Mouse (Mus musculus) G1E (cell line): ENCODE measurements around the gene Drap1. TPM values are rescaled to one million over a fixed set of nuclear protein-coding genes. Genes with fewer than 3 reads are reported as not detected.

Source experiments
- ATAC-seq: 2 replicates; pipeline ENCODE4 v1.8.0; 2016; ENCODE audit warnings: mild to moderate bottlenecking; ENCODE audit not compliant: insufficient number of reproducible peaks, poor library complexity, low FRiP score, severe bottlenecking; ENCODE audit errors: extremely low read depth
- DNase-seq: peaks from one replicate; pipeline ENCODE4 v3.0.0; 2012; ENCODE audit warnings: low spot score
- H3K27me3 ChIP-seq: 2 replicates; pipeline ENCODE4 v1.6.1; 2012; ENCODE audit warnings: mild to moderate bottlenecking, low read length, inconsistent platforms; ENCODE audit not compliant: insufficient read depth
- H3K36me3 ChIP-seq: replicated peaks from 2 replicates; pipeline ENCODE3; 2012; ENCODE audit warnings: mild to moderate bottlenecking, inconsistent platforms
- H3K4me1 ChIP-seq: 2 replicates; pipeline ENCODE4 v1.6.1; 2012; ENCODE audit warnings: low read depth, low read length, inconsistent platforms, mixed read lengths; ENCODE audit not compliant: insufficient read depth
- H3K4me3 ChIP-seq: 2 replicates; pipeline ENCODE4 v1.5.1; 2012; ENCODE audit warnings: low read depth, mild to moderate bottlenecking, inconsistent platforms, low read length, moderate library complexity, mixed read lengths
- H3K9me3 ChIP-seq: replicated peaks from 2 replicates; pipeline ENCODE4 v1.6.1; 2012; ENCODE audit warnings: inconsistent platforms
- CTCF ChIP-seq: IDR thresholded peaks from 2 replicates; pipeline ENCODE4 v1.5.1; 2012; ENCODE audit warnings: low read depth, low read length, inconsistent platforms, mixed read lengths
- GATA1 ChIP-seq: IDR thresholded peaks from 2 replicates; pipeline ENCODE4 v1.6.1; 2012; ENCODE audit warnings: borderline replicate concordance, low read length, inconsistent platforms, mixed read lengths
- GATA2 ChIP-seq: IDR thresholded peaks from 2 replicates; pipeline ENCODE4 v1.6.1; 2012; ENCODE audit warnings: low read depth, low read length, inconsistent platforms, borderline replicate concordance
- POLR2AphosphoS5 ChIP-seq: IDR thresholded peaks from 2 replicates; pipeline ENCODE4 v1.6.1; 2012; ENCODE audit warnings: low read depth, low read length, inconsistent platforms; ENCODE audit not compliant: insufficient replicate concordance
- TAL1 ChIP-seq: conservative IDR thresholded peaks from 2 replicates; pipeline ENCODE4 v1.6.1; 2012; ENCODE audit warnings: low read depth, low read length, inconsistent platforms, mixed read lengths
- polyA plus RNA-seq: library from polyadenylated mRNA; stranded (reverse); fragments of >175 nt; gene quantifications from 2 replicates; pipeline ENCODE4 v1.2.3, GENCODE M21; 2012
- total RNA-seq, 2 experiments: library from RNA; stranded (forward) in 1 of 2; stranded (reverse) in 1 of 2; fragments of 200-1000 nt in 1 of 2; fragments of >200 nt in 1 of 2; fragmentation: Nextera tagmentation in 1 of 2; gene quantifications; 2 replicates each; pipeline ENCODE4 v1.2.3; 2014 to 2017

Drap1 gene
- total and polyA plus RNA-seq, 3 experiments = 46.0 to 305 (median 81.5) TPM

DNA sequence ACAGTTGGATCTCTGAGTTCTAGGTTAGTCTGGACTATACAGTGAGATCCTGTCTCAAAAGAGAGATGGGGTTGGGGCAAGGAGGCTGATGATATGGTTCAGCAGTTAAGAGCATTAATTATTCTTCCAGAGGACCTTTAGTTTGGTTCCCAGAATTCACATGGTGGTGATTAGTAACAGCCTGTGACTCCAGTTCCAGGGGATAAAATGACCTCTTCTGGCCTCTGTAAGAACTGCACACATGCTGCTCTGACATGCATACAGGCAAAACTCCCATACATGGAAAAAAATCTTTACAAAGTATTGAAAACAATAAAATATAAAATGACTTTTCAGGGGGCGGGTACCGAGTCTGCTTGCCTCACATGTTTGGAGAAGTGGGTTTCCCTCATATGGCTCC is 3.3 kb upstream of the Drap1 start:
- Histone ChIP-seq H3K4me1 (peaks cover 46% of the 10 kb centered on the region), H3K36me3 (peaks cover 50% of the 10 kb centered on the region), H3K4me3 (no peak overlapping the region), H3K27me3 (no peaks in the 10 kb centered on the region; the same call in 1 of the 2 replicates), H3K9me3 (no peaks in the 10 kb centered on the region)
- TF ChIP-seq POLR2AphosphoS5 = no peak
- TF ChIP-seq CTCF = peak; percentile 36; the same call in 1 of the 2 replicates
- TF ChIP-seq GATA2 = no peak
- TF ChIP-seq TAL1 = no peak
- no peak for TF ChIP-seq GATA1
- ATAC-seq (no peak), DNase-seq (no peak)

DNA sequence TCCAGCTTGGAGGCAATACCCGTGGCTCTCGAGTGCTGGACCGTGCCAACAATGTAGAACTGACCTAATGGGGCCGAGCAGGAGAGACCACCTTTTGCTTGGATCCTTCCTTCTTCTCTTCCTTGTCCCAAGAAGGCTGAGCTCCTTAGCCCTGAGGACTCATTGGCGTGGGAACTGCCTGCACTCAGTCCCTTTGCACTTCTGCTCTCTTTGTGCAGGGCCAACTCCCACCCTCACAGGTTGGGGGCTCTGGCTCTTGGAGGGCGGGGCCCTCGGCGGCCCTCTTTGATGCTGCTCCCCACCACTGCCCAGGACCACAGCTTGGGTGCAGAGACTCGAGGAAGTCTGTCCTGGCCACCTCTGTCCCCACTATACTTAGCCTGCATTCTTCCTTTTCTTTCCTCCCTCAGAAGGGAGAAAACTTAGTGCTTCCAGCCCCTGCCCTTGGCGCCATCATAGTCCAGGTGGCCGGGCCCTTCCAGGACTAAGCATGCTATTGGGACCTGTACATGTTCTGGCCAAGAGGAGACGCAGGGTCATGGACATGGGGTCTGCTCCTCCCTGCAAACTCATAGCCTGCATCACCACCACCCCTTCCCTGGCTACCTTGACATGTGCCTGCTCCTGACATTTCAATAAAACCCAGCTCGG is 2.0 kb upstream of the Drap1 start:
- no peak for ATAC-seq
- Histone ChIP-seq H3K36me3 (peaks cover 63% of the 10 kb centered on the region), H3K4me1 (peaks cover 51% of the 10 kb centered on the region), H3K9me3 (no peaks in the 10 kb centered on the region), H3K27me3 (no peaks in the 10 kb centered on the region; the same call in 1 of the 2 replicates), H3K4me3 (peak overlapping the region; percentile 100; the same call in 1 of the 2 replicates)
- TF ChIP-seq POLR2AphosphoS5 = no peak
- TF ChIP-seq TAL1 = no peak
- TF ChIP-seq GATA2 = no peak
- no peak for TF ChIP-seq CTCF
- no peak for TF ChIP-seq GATA1
- no peak for DNase-seq

DNA sequence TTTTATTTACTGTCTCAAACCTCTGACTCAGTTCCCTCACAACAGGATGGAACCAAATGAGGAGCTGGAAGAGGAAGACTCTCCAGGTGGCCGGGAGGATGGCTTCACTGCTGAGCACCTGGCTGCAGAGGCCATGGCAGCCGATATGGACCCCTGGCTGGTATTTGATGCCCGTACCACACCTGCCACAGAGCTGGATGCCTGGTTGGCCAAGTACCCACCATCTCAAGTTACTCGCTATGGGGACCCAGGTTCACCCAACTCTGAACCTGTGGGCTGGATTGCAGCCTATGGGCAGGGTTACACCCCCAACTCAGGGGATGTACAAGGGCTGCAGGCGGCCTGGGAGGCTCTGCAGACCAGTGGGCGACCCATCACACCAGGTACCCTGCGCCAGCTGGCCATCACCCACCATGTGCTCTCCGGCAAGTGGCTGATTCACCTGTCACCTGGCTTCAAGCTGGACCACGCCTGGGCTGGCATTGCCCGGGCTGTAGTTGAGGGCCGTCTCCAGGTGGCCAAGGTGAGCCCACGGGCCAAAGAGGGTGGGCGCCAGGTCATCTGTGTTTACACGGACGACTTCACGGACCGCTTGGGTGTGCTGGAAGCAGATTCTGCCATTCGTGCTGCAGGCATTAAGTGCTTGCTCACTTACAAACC is 1.3 kb upstream of the Drap1 start:
- Histone ChIP-seq H3K27me3 (no peaks in the 10 kb centered on the region), H3K9me3 (no peaks in the 10 kb centered on the region), H3K36me3 (peaks cover 70% of the 10 kb centered on the region), H3K4me1 (peaks cover 52% of the 10 kb centered on the region), H3K4me3 (peak overlapping the region; percentile 100)
- ATAC-seq (no peak), DNase-seq (no peak)
- TF ChIP-seq CTCF (no peak), GATA1 (no peak), POLR2AphosphoS5 (no peak; the same call in 1 of the 2 replicates), GATA2 (no peak), TAL1 (no peak)

DNA sequence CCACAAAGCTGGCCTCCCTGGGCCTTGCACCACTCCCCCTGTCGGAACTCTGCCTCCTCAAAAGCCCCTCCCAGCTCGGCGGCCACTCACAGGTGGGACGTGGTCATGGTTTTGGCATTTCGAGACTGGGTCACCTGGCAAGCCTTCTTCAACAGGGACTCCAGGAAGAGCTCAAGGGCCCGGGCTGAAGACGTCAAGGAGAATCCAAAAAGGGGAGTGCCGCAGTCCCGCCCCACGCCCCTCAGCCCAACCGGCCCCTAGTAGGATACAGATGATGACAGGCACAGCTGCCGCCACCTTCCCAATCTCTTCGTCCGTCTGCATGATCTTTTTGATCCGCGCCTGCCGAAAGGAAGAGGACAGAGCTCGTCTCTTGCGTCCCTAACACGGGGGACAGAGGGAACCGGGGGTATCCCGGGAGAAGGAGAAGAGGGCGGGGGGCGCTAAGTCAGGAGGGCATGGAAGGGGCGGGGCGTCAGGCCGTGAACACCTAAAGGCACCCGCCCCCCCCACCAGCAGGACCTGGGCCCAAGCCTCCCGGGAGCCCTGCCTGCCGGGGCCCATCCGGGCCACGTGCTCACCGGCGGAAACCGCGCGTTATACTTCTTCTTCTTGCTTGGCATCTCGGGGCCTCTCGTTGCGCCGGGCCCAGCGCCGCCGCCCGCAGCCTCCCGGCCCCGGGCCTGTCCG is 542 bp downstream of the Drap1 start:
- Histone ChIP-seq H3K4me1 (peaks cover 55% of the 10 kb centered on the region), H3K9me3 (no peaks in the 10 kb centered on the region), H3K4me3 (peak overlapping the region; percentile 100), H3K36me3 (peaks cover 74% of the 10 kb centered on the region), H3K27me3 (no peaks in the 10 kb centered on the region)
- DNase-seq (peak; percentile 51), ATAC-seq (no peak)
- no peak for TF ChIP-seq GATA2
- no peak for TF ChIP-seq GATA1
- TF ChIP-seq CTCF = no peak
- TF ChIP-seq POLR2AphosphoS5 = no peak
- TF ChIP-seq TAL1 = no peak

DNA sequence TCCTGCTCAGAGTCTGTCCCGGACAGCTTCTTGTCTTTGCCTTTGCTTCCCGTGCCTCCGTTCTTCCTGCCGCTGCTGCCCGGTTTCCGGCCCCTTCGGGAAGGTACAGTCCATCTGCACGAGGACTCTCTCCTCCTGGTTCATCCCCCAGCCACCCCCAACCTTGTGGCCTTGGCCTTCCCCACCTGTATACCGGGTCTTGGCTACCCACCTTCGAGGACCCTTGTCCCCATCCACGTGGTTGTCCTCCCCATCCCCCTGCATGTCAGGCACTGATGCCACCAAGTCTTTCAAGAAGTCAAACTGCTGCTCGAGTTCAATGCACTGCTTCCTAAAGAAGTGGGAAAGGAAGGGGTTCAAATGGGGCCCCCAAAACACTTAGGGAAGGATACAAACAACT is 1.2 kb downstream of the Drap1 start:
- ATAC-seq (no peak), DNase-seq (no peak)
- Histone ChIP-seq H3K4me3 (peak overlapping the region; percentile 100), H3K36me3 (peaks cover 70% of the 10 kb centered on the region), H3K9me3 (no peaks in the 10 kb centered on the region), H3K4me1 (peaks cover 50% of the 10 kb centered on the region), H3K27me3 (no peaks in the 10 kb centered on the region)
- TF ChIP-seq GATA2 (no peak), GATA1 (no peak), CTCF (no peak), POLR2AphosphoS5 (no peak), TAL1 (no peak)
